Mouse (Mus musculus): ENCODE measurements around the gene Zbtb46. TPM values are rescaled to one million over a fixed set of nuclear protein-coding genes. Genes with fewer than 3 reads are reported as not detected.
A peak's percentile ranks its signal among the peaks of the same experiment; 100 is the strongest.

The Zbtb46 gene
- total RNA-seq, 2 experiments from 2014 or later = 3.5 TPM

DNA sequence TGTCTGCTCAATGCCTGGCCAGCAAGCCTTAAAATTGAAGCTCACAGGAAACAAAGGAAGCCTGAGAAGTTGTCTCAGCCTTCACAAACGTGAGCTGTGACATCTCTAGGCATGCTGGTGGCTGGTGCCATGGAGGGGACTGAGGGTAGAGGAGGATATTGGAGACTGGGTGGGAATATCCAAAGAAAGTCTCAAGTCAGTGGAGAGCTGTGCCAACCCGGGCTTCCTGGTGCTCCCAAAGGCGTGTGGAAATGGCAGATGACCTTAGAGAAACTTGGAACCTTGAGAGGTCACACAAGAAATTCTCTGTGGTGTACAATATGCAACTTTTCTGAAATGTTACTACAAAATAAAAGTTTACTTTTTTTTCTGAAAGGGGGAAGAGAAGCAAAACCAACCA lies 6.2 kb upstream of the Zbtb46 start:
- no peak for DNase-seq

- DNase-seq = peak; percentile 34
Observed at GRCm38 (mm10) chr2:181463008-181463738, 3.9 kb upstream of the Zbtb46 start.

DNA sequence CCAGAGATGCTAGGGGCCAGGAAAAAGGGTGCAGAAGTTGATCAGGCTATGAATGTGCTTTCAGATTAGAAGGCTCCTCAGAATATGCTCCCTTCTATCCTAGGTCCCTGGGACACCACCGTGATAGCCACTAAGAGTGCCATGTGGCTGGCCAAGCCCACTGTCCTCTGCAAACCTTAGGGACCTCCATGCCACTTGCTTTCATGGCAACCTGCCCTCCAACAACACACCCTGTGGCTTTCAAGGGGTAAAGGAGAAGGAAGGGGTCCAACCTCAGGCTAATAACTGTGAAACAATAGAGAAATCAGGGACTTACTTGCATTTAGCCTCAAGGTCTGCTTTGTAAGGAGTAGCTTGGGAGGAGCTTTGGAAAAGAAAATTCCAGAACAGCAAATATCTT lies 3.4 kb upstream of the Zbtb46 start:
- no peak for DNase-seq

GRCm38 (mm10) chr2:181461536-181462100 lies 2.4 kb upstream of the Zbtb46 start:
- DNase-seq = no peak

- peak; percentile 65 for DNase-seq
Observed at GRCm38 (mm10) chr2:181459673-181460621, 721 bp upstream of the Zbtb46 start.

- peak; percentile 36 for DNase-seq
Observed at GRCm38 (mm10) chr2:181458411-181459152, 644 bp downstream of the Zbtb46 start.

- no peak for DNase-seq
Observed at GRCm38 (mm10) chr2:181457831-181458230, 1.4 kb downstream of the Zbtb46 start.

GRCm38 (mm10) chr2:181455899-181456298 lies 3.3 kb downstream of the Zbtb46 start:
- DNase-seq = no peak

DNA sequence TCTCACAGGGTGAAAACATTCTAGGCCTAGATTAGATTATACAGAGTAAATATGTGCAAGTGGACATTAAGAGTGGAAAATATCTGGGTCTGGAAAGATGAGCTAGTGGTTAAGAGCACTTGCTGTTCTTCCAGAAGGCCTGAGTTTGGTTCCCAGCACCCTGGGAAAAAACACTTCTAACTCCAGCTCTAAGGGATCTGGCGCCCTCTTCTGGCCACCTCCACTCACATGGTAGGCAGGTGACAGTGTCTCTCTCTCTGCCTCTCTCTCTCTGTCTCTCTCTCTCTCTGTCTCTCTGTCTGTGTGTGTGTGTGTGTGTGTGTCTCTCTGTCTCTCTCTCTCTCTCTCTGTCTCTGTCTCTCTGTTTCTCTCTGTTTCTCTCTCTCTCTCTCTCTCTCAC lies 6.0 kb downstream of the Zbtb46 start:
- no peak for DNase-seq

GRCm38 (mm10) chr2:181452181-181452580 lies 7.0 kb downstream of the Zbtb46 start:
- no peak for DNase-seq

GRCm38 (mm10) chr2:181443016-181443415 lies 16.2 kb downstream of the Zbtb46 start:
- DNase-seq = no peak

- DNase-seq = no peak
Observed at GRCm38 (mm10) chr2:181438176-181438575, 21.1 kb downstream of the Zbtb46 start.

- DNase-seq = no peak
Observed at GRCm38 (mm10) chr2:181436246-181436645, 23.0 kb downstream of the Zbtb46 start.

DNA sequence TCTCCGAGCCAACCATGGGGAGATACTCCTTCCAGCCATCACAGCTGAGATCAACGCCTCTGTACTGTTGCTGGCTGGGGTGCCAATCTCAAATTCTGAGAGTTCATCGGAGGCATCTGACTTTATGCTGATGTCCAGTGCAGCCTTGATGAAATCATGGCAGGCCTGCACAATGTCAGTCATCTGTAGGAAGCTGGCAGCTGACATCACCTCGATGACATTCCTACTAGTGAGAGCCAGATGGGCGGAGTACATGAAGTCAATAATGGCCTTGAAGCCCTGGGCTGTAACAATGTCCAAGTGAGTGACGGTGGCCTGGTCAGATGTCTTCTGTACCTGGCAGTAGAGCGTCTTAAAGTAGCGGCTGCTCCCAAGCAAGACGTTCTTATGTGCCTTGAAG lies 35.4 kb downstream of the Zbtb46 start:
- no peak for DNase-seq

GRCm38 (mm10) chr2:181420903-181421638 lies 38.2 kb downstream of the Zbtb46 start:
- DNase-seq = no peak

GRCm38 (mm10) chr2:181420426-181420825 lies 38.8 kb downstream of the Zbtb46 start:
- DNase-seq = no peak

- DNase-seq = no peak
Observed at GRCm38 (mm10) chr2:181419359-181419758, 39.9 kb downstream of the Zbtb46 start.

DNA sequence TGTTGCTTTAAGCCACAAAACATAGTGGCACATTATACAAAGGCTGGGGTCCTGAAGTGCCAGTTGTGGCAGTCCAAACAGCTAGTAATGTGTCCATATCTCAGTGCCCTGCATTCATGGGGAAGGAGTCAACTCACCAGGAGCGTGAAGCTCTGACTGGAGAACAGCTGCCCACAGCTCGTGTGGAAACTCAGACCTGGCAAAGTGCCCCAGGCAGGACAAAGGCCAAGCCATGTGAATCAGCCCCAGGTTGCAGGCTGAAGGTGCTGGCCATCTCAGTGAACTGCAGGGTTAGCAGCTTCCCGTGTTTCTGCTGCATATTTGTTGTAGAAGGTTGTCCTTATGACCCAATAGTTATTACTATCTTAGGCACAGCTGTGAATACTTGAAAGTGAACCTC lies 43.3 kb downstream of the Zbtb46 start:
- DNase-seq = peak; percentile 38

GRCm38 (mm10) chr2:181413141-181413540 lies 46.1 kb downstream of the Zbtb46 start:
- DNase-seq = no peak

DNA sequence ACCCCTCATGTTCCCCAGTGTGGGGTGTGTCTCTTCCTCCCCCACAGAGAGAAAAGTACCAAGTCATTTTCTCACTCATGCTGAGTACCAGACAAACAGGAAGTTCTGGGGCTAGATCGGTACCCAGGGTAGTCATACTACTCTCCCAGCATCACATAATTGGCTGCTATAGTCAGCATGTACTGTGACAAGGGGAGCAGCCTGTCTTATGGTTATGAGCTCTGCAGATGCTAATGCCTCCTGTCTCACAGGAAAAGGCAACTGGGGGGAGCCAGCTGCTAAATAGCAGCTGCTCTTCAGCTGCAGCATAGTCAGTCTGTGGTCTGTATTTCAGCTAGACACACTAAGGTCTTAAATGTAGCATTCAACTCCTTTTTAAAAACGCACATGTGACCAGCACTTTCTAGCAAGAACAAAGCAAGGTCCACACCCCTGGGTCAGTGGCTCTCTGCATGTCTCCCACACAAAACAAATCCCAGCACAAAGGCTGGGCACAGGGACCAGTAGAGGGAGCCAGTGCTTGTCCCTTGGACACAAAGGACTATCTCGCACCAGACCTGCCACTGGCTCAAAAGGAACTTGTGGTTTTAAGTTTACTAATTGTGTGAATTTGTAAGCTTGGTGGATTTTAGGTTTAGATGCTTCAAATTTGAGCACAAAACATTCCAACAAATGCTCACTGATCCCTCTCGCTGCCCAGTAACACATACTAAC lies 48.3 kb downstream of the Zbtb46 start:
- peak; percentile 42 for DNase-seq

DNA sequence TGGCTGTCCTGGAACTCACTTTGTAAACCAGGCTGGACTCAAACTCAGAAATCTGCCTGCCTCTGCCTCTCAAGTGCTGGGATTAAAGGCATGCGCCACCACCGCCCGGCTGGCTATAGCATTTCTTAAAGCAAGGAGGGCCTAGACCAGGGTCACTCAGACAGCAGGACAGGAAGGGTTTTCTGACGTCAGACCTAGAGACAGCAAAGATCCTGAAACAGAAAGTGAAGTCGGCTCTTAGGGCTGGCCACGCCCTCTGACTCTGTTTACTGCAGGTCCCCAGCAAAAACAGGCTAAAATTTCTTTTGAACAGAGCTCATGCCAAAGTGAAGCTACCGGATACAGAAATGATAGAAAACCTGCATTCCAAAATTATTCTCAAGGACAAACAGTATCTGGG lies 49.6 kb downstream of the Zbtb46 start:
- DNase-seq = no peak

All from gastrocnemius, postnatal 25 days (tissue).